Mouse (Mus musculus): ENCODE results near the gene Sptssb. TPM values are rescaled to one million over a fixed set of nuclear protein-coding genes. Genes with fewer than 3 reads are reported as not detected.

Gene Sptssb
- not detected for polyA plus RNA-seq (2017; shearing (Covaris generic))

GRCm38 (mm10) chr3:69859858-69860588, at the start of gene Sptssb:
TSS of gene Sptssb (minus strand) at chr3:69859940.

Other genes with a start within 250 kb of the Sptssb start
- gene Nmd3, start 138.0 kb downstream of the Sptssb start, polyA plus RNA-seq (2017; shearing (Covaris generic)), result 151 TPM
- not detected for gene Otol1, start 147.7 kb upstream of the Sptssb start, polyA plus RNA-seq (2017; shearing (Covaris generic))

Measured in CD4-positive, CD25-positive, alpha-beta regulatory T cell (primary cell).